Mouse (Mus musculus): Measurements from ENCODE around the gene Mgmt. TPM values are rescaled to one million over a fixed set of nuclear protein-coding genes. Genes with fewer than 3 reads are reported as not detected.

Gene Mgmt
- polyA plus RNA-seq, 1 experiment, result 0.88 TPM

DNA sequence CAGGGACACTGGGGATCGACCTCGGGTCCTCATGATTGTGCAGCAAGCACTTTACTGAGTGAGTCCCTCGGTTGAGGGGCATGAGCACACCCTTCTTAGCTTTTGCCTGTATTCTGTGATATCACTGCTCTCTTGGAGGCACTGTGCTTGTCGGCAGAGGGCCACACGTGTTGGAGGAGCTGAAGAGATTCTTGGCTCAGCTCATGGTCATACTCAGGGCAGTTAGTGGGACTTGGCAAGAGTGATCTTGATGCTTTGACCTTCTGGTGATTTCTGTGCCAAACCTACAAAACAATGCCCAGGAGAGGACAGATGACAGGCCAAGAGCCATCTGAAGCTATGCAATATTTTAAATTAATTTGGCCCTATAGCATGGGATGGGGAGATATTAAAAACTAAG, 174.4 kb downstream of the Mgmt start:
- Histone ChIP-seq H3K27me3 (ENCODE audit: control insufficient read depth, insufficient read depth, low read length) (no peaks in the 10 kb centered on the region), H3K36me3 (ENCODE audit: control insufficient read depth, insufficient read depth, low read length) (no peaks in the 10 kb centered on the region), H3K4me3 (ENCODE audit: control insufficient read depth, low read depth, low read length) (no peak overlapping the region), H3K4me1 (ENCODE audit: control insufficient read depth, insufficient read depth, low read length) (no peaks in the 10 kb centered on the region; the same call in 1 of the 2 replicates), H3K27ac (ENCODE audit: control insufficient read depth, insufficient read depth, low read depth, low read length) (no peak overlapping the region)
- TF ChIP-seq POLR2A (IDR thresholded peaks at IDR 0.05; ENCODE audit: control insufficient read depth, low read depth, low read length), result no peak
- no peak for TF ChIP-seq CTCF (IDR thresholded peaks at IDR 0.05; ENCODE audit: control insufficient read depth, insufficient read depth, insufficient replicate concordance, low read depth, low read length)

DNA sequence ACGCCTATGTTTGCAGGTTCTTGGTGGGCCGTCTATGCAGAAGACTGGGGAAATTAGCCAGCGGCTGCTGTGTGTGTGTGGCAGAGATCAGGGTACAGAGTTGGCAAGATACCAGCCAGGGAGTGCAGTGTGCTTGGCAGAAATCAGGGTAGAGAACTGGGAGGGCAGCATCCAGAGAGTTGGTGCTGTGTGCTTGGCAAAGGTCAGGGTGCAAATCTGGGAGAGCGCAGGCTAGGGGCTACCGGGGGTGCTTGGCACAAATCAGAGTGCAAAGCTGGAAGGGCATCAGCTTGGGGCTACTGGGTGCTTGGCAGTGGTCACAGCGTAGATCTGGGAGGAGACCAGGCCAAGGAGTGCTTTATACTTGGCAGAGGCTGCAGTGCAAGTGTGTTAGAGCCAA, 175.4 kb downstream of the Mgmt start:
- Histone ChIP-seq H3K4me1 (ENCODE audit: control insufficient read depth, insufficient read depth, low read length) (no peaks in the 10 kb centered on the region; the same call in 1 of the 2 replicates), H3K27ac (ENCODE audit: control insufficient read depth, insufficient read depth, low read depth, low read length) (no peak overlapping the region), H3K36me3 (ENCODE audit: control insufficient read depth, insufficient read depth, low read length) (no peaks in the 10 kb centered on the region), H3K27me3 (ENCODE audit: control insufficient read depth, insufficient read depth, low read length) (no peaks in the 10 kb centered on the region), H3K4me3 (ENCODE audit: control insufficient read depth, low read depth, low read length) (no peak overlapping the region; the same call in 1 of the 2 replicates)
- TF ChIP-seq POLR2A (IDR thresholded peaks at IDR 0.05; ENCODE audit: control insufficient read depth, low read depth, low read length), result no peak

DNA sequence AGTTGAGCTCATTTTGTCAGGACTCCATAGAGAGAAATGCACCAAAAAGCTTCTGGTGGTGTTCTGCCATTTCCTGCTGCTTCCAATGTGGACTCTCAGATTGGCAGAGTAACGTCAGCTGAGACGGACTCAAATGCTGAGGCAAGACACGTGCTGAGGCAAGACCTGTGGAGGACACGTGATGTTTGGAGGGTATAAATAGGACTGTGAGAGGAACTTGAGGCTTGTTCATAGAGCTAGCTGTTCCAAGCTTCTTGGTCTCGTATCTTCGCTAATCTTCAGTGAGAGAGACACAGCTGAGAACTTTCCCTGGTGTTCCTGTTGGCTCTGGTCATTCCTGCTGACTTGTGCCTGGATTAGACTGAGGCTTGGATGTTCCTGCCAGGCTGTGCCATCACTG, 176.9 kb downstream of the Mgmt start:
- Histone ChIP-seq H3K27me3 (ENCODE audit: control insufficient read depth, insufficient read depth, low read length) (no peaks in the 10 kb centered on the region), H3K36me3 (ENCODE audit: control insufficient read depth, insufficient read depth, low read length) (no peaks in the 10 kb centered on the region), H3K27ac (ENCODE audit: control insufficient read depth, insufficient read depth, low read depth, low read length) (no peak overlapping the region), H3K4me3 (ENCODE audit: control insufficient read depth, low read depth, low read length) (no peak overlapping the region), H3K4me1 (ENCODE audit: control insufficient read depth, insufficient read depth, low read length) (no peaks in the 10 kb centered on the region; the same call in 1 of the 2 replicates)
- TF ChIP-seq CTCF (IDR thresholded peaks at IDR 0.05; ENCODE audit: control insufficient read depth, insufficient read depth, insufficient replicate concordance, low read depth, low read length) (no peak), POLR2A (IDR thresholded peaks at IDR 0.05; ENCODE audit: control insufficient read depth, low read depth, low read length) (no peak)

DNA sequence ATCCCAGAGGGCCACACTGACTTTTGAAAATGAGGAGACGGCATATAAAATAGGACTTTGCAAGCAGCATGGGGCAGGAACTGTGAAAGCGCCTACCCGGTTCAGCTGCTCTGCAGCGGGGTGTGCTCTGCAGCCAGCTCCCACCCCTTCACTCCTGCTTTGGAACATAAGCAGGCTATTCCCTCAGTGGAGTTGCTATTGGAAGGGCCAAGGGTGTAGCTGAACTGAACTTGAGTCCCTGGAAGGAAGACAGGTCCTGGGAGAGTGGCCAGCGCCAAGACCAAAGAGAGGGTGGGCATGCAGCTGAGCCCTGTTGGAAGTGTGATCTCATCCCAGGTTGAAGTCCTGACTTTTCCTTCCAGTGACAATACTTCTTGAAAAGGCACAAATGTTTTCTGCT, 179.5 kb downstream of the Mgmt start:
- no peak overlapping the region for H3K4me3 ChIP-seq (ENCODE audit: control insufficient read depth, low read depth, low read length)
- H3K4me1 ChIP-seq (ENCODE audit: control insufficient read depth, insufficient read depth, low read length), result no peaks in the 10 kb centered on the region; the same call in 1 of the 2 replicates
- no peaks in the 10 kb centered on the region for H3K36me3 ChIP-seq (ENCODE audit: control insufficient read depth, insufficient read depth, low read length)
- H3K27ac ChIP-seq (ENCODE audit: control insufficient read depth, insufficient read depth, low read depth, low read length), result no peak overlapping the region
- TF ChIP-seq CTCF (IDR thresholded peaks at IDR 0.05; ENCODE audit: control insufficient read depth, insufficient read depth, insufficient replicate concordance, low read depth, low read length), result no peak
- H3K27me3 ChIP-seq (ENCODE audit: control insufficient read depth, insufficient read depth, low read length), result no peaks in the 10 kb centered on the region

DNA sequence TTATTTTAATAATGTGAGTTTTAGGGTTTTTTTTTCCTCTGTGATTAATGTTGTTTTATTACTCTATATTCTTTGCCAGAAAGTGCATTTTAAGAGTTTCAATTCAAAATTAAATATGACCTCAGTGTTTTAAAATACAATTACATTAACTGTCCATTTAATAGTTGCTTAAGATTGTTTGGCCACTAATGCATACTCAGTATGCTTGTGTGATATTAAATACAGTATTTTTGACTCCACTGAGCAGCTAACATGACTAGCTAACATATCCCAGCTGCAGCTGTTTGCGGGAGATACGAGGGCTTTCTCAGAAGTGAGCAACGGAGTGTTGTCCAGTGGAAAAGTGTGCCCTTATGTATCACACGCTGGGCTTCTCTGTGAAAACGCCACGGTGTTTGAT, 179.9 kb downstream of the Mgmt start:
- Histone ChIP-seq H3K4me1 (ENCODE audit: control insufficient read depth, insufficient read depth, low read length) (no peaks in the 10 kb centered on the region; the same call in 1 of the 2 replicates), H3K4me3 (ENCODE audit: control insufficient read depth, low read depth, low read length) (no peak overlapping the region), H3K27me3 (ENCODE audit: control insufficient read depth, insufficient read depth, low read length) (no peaks in the 10 kb centered on the region), H3K36me3 (ENCODE audit: control insufficient read depth, insufficient read depth, low read length) (no peaks in the 10 kb centered on the region), H3K27ac (ENCODE audit: control insufficient read depth, insufficient read depth, low read depth, low read length) (no peak overlapping the region)
- TF ChIP-seq CTCF (IDR thresholded peaks at IDR 0.05; ENCODE audit: control insufficient read depth, insufficient read depth, insufficient replicate concordance, low read depth, low read length), result no peak
- no peak for TF ChIP-seq POLR2A (IDR thresholded peaks at IDR 0.05; ENCODE audit: control insufficient read depth, low read depth, low read length)

DNA sequence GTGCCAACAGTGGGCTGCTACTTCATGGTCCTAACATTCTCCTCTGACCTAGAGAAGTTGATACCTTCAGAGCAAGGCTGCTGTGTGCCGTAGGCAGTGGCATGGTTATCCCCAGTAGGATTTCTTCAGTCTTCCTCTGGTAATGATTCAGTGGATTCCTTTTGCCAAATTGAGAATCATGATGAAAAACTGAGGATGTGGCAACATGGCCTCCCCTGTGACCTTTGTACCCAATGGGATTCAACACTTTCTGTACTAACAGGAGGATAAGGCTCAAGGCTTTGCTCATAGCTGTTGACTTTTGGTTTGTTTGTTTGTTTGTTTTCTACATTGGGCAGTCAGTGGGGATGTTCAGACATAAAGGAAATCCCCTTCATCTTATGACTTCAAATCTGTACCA, 180.9 kb downstream of the Mgmt start:
- Histone ChIP-seq H3K4me1 (ENCODE audit: control insufficient read depth, insufficient read depth, low read length) (no peaks in the 10 kb centered on the region), H3K36me3 (ENCODE audit: control insufficient read depth, insufficient read depth, low read length) (no peaks in the 10 kb centered on the region), H3K27me3 (ENCODE audit: control insufficient read depth, insufficient read depth, low read length) (no peaks in the 10 kb centered on the region), H3K27ac (ENCODE audit: control insufficient read depth, insufficient read depth, low read depth, low read length) (no peak overlapping the region), H3K4me3 (ENCODE audit: control insufficient read depth, low read depth, low read length) (no peak overlapping the region)
- TF ChIP-seq CTCF (IDR thresholded peaks at IDR 0.05; ENCODE audit: control insufficient read depth, insufficient read depth, insufficient replicate concordance, low read depth, low read length), result no peak
- TF ChIP-seq POLR2A (IDR thresholded peaks at IDR 0.05; ENCODE audit: control insufficient read depth, low read depth, low read length), result no peak

DNA sequence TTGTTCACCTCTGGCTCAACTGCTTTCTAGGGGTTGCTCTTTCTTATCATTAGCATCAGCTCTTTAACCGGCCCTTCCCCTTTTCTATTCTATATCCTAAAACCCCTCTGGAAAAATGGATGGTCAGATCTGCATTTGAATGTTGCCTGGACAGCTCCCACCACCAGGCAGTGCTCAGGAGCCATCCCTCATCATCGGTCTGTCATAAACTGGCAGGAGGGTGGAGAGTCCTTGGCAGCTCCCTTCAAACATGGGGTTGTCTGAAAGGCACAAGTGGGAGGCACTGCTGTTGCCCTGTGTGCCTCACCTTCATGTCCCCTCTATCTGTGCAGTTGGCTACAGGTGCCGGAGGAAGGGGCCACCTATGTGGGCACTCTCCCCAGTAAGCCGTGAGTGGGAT, 185.8 kb downstream of the Mgmt start:
- TF ChIP-seq POLR2A (IDR thresholded peaks at IDR 0.05; ENCODE audit: control insufficient read depth, low read depth, low read length) (no peak), CTCF (IDR thresholded peaks at IDR 0.05; ENCODE audit: control insufficient read depth, insufficient read depth, insufficient replicate concordance, low read depth, low read length) (no peak)

DNA sequence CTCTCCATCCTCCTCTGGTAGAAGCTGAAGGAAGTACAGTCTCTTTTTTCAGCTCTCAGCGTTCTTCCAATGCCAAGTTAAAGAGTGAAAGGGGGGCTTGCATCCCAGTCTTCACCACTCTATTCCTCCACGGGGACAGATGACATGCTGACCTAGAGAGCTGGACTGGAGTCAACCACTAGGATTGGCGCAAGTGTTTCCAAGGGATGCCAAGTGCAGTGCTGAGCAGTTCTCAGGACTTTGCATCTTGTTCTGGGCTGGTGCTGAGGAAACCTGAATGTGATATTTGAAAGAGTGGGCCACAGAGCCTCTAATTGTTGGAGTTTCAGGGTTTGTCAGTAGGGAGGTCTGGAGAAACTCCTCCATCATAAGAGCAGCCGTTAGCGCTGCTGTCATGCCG, 187.8 kb downstream of the Mgmt start:
- Histone ChIP-seq H3K27ac (ENCODE audit: control insufficient read depth, insufficient read depth, low read depth, low read length) (no peak overlapping the region), H3K4me1 (ENCODE audit: control insufficient read depth, insufficient read depth, low read length) (no peaks in the 10 kb centered on the region), H3K36me3 (ENCODE audit: control insufficient read depth, insufficient read depth, low read length) (no peaks in the 10 kb centered on the region), H3K27me3 (ENCODE audit: control insufficient read depth, insufficient read depth, low read length) (no peaks in the 10 kb centered on the region), H3K4me3 (ENCODE audit: control insufficient read depth, low read depth, low read length) (no peak overlapping the region)
- TF ChIP-seq POLR2A (IDR thresholded peaks at IDR 0.05; ENCODE audit: control insufficient read depth, low read depth, low read length) (no peak), CTCF (IDR thresholded peaks at IDR 0.05; ENCODE audit: control insufficient read depth, insufficient read depth, insufficient replicate concordance, low read depth, low read length) (no peak)

More for the DNA sequence above, 185.8 kb downstream of the Mgmt start:
- H3K36me3 ChIP-seq (ENCODE audit: control insufficient read depth, insufficient read depth, low read length), result no peaks in the 10 kb centered on the region
- H3K27me3 ChIP-seq (ENCODE audit: control insufficient read depth, insufficient read depth, low read length), result no peaks in the 10 kb centered on the region
- H3K4me3 ChIP-seq (ENCODE audit: control insufficient read depth, low read depth, low read length), result no peak overlapping the region
- H3K27ac ChIP-seq (ENCODE audit: control insufficient read depth, insufficient read depth, low read depth, low read length), result no peak overlapping the region
- H3K4me1 ChIP-seq (ENCODE audit: control insufficient read depth, insufficient read depth, low read length), result no peaks in the 10 kb centered on the region

Data from testis, adult 2 months (tissue).